Mouse (Mus musculus): ENCODE data around the gene Olfr1317.

The Olfr1317 gene

GRCm38 (mm10) chr2:112140029-112140428, at the start of gene Olfr1317:
Gene Olfr1317, plus strand, starts transcription at chr2:112140329.
- no peak for DNase-seq

GRCm38 (mm10) chr2:112096681-112097080, 43.4 kb upstream of the Olfr1317 start, which contains the start of gene Olfr1314:
Gene Olfr1314, minus strand, starts transcription at chr2:112096781.
- DNase-seq = no peak

- DNase-seq = no peak
These were observed 24.8 kb upstream of the Olfr1317 start, which contains the start of gene Olfr1315-ps1 for GRCm38 (mm10) chr2:112115340-112115739. Gene Olfr1315-ps1, minus strand, starts transcription at chr2:112115440.

- DNase-seq = no peak
These were observed 5.3 kb upstream of the Olfr1317 start, which contains the start of gene Olfr1316 for GRCm38 (mm10) chr2:112134877-112135276. Gene Olfr1316, minus strand, starts transcription at chr2:112134977.

- no peak for DNase-seq
These were observed 13.8 kb downstream of the Olfr1317 start, which contains the start of gene Olfr1318 for GRCm38 (mm10) chr2:112153898-112154297. Gene Olfr1318, plus strand, starts transcription at chr2:112154198.
